Mouse (Mus musculus) forebrain, embryonic 14.5 days (tissue): Measurements from ENCODE around the gene Dnm1. TPM values are rescaled to one million over a fixed set of nuclear protein-coding genes. Genes with fewer than 3 reads are reported as not detected.

Experiments used
- ATAC-seq: fragments of 200-750 bp; cut with Nextera tagmentation; 2 replicates; pipeline ENCODE4 v1.8.0; 2017; ENCODE audit warnings: mild to moderate bottlenecking, moderate library complexity
- DNase-seq: peaks from one replicate; pipeline ENCODE4 v3.0.0-alpha.2; 2015; ENCODE audit warnings: low spot score
- H3K27ac ChIP-seq: fragments of 300-500 bp; sonication (generic); 2 replicates; pipeline ENCODE4 v1.5.1; 2014; ENCODE audit warnings: low read depth, mild to moderate bottlenecking, control low read depth, low read length, moderate library complexity
- H3K27me3 ChIP-seq: fragments of 300-500 bp; sonication (generic); replicated peaks from 2 replicates; pipeline ENCODE4 v1.6.1; 2014; ENCODE audit warnings: low read length, control low read depth, mixed read lengths; ENCODE audit not compliant: control insufficient read depth, insufficient read depth
- H3K36me3 ChIP-seq: fragments of 300-500 bp; sonication (generic); 2 replicates; pipeline ENCODE4 v1.6.1; 2014; ENCODE audit warnings: low read length, control low read depth; ENCODE audit not compliant: control insufficient read depth, insufficient read depth
- H3K4me1 ChIP-seq: fragments of 300-500 bp; sonication (generic); 2 replicates; pipeline ENCODE4 v1.6.1; 2014; ENCODE audit warnings: antibody characterized with exemption, low read length, control low read depth; ENCODE audit not compliant: control insufficient read depth, insufficient read depth
- H3K4me2 ChIP-seq: fragments of 300-500 bp; sonication (generic); 2 replicates; pipeline ENCODE4 v1.6.1; 2014; ENCODE audit warnings: mild to moderate bottlenecking, control low read depth, low read length
- H3K4me3 ChIP-seq: fragments of 300-500 bp; sonication (generic); 2 replicates; pipeline ENCODE4 v1.5.1; 2014; ENCODE audit warnings: low read depth, low read length, control low read depth
- H3K9ac ChIP-seq: fragments of 300-500 bp; sonication (generic); 2 replicates; pipeline ENCODE4 v1.6.1; 2014; ENCODE audit warnings: mild to moderate bottlenecking, low read length, control low read depth, moderate library complexity
- H3K9me3 ChIP-seq: fragments of 300-500 bp; sonication (generic); replicated peaks from 2 replicates; pipeline ENCODE4 v1.6.1; 2016; ENCODE audit warnings: low read length, control low read depth, mixed read lengths; ENCODE audit not compliant: control insufficient read depth
- WGBS: fragments of 180-500 bp; shearing (Covaris S2); extraction: QIAGEN DNeasy Blood & Tissue Kit; methylation state at CpG from one replicate; pipeline ENCODE4 v1.1.7; 2014; 5-methylcytosine and 5-hydroxymethylcytosine counted together
- polyA plus RNA-seq: library from polyadenylated mRNA; unstranded; fragments of >200 nt; fragmentation: Nextera tagmentation; extraction: Ambion mirVana; gene quantifications from 2 replicates; pipeline ENCODE4 v1.2.1, GENCODE M21; 2014

Dnm1 gene
- polyA plus RNA-seq, 1 experiment from 2014 or later, result 28.2 TPM

DNA sequence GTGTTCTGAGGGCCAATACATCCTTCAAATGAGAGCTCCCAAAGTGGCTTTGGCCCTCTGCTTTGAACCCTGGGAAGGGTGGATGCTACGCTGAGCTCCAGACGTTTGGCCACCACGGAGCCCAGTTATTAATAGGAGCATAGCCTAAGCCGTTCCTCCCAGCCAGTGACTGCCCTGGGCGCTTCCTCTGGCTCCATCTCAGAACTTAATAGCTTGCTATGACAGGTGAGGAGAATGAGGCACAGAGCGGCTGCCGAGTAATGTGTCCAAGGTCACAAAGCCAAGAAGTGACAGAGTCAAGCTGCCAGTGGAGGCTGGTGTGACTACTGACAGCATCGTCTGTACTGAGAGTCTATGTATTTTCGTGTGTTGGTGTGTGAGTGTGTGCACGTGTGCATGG lies 3.1 kb upstream of the Dnm1 start:
- H3K9ac ChIP-seq, result no peak overlapping the region
- no peak overlapping the region for H3K27ac ChIP-seq
- DNase-seq (no peak), ATAC-seq (no peak)
- peaks cover under 1% of the 10 kb centered on the region for H3K27me3 ChIP-seq
- 84% methylated on average over 10 of the region's 10 CpGs for WGBS
- H3K4me3 ChIP-seq, result no peak overlapping the region
- H3K36me3 ChIP-seq, result no peaks in the 10 kb centered on the region
- H3K4me2 ChIP-seq, result no peak overlapping the region
- no peaks in the 10 kb centered on the region for H3K9me3 ChIP-seq
- H3K4me1 ChIP-seq, result peaks cover 10% of the 10 kb centered on the region

DNA sequence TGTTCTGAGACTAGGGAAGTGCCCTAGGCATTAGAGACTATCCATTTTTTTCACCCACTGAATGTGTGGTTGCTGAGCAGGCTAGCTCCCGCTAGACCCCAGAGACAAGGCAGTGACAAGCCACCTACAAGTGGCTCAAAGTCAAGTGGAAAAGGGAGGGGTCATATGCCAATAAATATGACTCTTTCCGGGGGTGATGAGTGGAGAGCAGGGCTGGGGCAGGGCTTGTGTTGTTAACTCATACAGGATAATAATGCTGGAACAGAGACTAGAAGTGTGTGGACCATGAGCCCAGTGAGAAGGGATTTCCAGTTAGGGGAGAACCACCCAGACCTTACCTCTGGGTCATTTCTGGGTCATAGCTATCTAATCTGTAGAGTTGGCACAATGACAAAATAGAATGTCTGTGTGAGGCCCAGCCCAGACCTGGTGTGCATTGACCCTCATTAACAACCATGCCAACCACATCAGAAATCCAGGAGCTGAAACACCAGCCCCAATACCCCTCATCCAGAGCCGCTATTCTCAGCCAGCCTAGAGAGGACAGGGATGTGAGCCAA lies 1.3 kb upstream of the Dnm1 start:
- Histone ChIP-seq H3K4me1 (peaks cover 10% of the 10 kb centered on the region; the same call in 1 of the 2 replicates), H3K27ac (no peak overlapping the region), H3K4me2 (no peak overlapping the region), H3K36me3 (no peaks in the 10 kb centered on the region), H3K27me3 (no peaks in the 10 kb centered on the region), H3K9ac (no peak overlapping the region), H3K9me3 (no peaks in the 10 kb centered on the region), H3K4me3 (no peak overlapping the region)
- WGBS, result 90% methylated on average over 3 of the region's 3 CpGs
- no peak for ATAC-seq
- no peak for DNase-seq

DNA sequence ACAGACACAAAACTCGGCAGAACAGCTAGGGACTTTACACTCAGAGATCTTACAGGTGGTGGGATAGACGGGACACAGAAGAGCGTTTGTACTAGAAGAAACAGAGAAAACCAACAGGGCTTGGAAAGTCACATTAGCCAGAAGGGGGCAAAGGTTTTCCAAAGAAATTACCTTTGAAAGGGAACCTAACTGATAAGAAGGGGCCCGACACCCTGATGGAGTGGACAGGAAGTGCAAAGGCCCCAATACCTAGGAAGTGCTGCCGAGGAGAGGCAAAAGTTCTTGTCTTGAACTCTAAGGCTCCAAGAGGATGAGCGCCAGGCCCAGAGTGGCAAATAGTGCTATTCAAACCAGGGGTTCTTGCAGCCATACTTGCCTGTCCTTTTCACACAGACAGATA lies 698 bp upstream of the Dnm1 start:
- no peak overlapping the region for H3K27ac ChIP-seq
- DNase-seq (no peak), ATAC-seq (no peak)
- H3K4me3 ChIP-seq, result no peak overlapping the region
- H3K36me3 ChIP-seq, result no peaks in the 10 kb centered on the region
- H3K9ac ChIP-seq, result no peak overlapping the region
- no peak overlapping the region; the same call in 1 of the 2 replicates for H3K4me2 ChIP-seq
- H3K4me1 ChIP-seq, result peaks cover 10% of the 10 kb centered on the region; the same call in 1 of the 2 replicates
- H3K27me3 ChIP-seq, result no peaks in the 10 kb centered on the region
- WGBS, result 70% methylated on average over 6 of the region's 6 CpGs
- no peaks in the 10 kb centered on the region for H3K9me3 ChIP-seq

DNA sequence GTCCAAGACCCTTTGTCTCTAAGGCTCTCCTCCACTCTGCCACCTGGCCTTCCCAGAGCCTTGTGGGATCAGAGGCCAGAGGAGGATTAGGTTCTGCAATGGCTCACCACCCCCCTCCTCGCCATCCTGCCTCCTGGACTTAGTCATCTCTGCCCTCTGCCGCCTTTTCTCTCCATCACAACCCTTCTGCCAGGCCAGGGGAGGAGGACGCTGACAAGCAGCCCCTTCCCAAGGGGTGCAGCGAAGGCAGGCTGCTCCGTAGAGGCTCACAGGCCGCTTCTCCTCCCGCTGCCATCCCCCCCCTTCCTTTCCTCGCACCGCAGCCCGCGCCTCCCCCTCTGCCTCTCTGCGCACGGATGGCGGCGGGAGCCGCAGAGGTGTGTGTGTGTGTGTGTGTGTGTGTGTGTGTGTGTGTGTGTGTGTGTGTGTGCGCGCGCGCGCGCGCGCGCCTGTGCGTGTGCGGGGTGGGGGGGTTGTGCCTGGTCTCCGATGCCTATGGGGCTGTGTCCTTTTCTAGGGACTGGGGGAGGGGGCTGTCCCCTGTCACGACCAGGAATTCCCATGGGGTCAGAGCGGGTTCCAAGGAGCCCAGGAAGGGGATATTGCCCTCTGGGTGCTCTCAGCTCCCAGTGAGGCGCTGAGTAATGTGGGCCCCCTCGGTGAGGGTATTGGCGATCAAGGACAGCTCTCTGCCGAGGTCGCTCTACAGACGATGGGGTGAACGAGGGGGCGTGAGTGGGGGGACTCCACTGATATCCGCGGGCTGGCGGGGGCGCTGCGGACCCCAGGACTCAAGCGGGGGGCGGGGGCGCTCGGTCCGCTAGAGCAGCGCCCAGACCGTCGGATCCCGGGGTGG lies 759 bp downstream of the Dnm1 start, which contains the start of gene Ciz1:
Gene Ciz1, plus strand, starts transcription at position 177 of the 856 bp plus-strand sequence.
- Histone ChIP-seq H3K4me2 (peak within 1 kb of the TSS; percentile 90), H3K9me3 (no peaks in the 10 kb centered on the region), H3K36me3 (no peaks in the 10 kb centered on the region), H3K9ac (peak within 1 kb of the TSS; percentile 82), H3K4me1 (peaks cover 10% of the 10 kb centered on the region; the same call in 1 of the 2 replicates), H3K4me3 (peak within 1 kb of the TSS; percentile 60), H3K27ac (peak within 1 kb of the TSS; percentile 79), H3K27me3 (no peaks in the 10 kb centered on the region)
- DNase-seq (peak; percentile 81), ATAC-seq (peak; percentile 65)
- WGBS, result under 1% methylated on average over 35 of the region's 52 CpGs

DNA sequence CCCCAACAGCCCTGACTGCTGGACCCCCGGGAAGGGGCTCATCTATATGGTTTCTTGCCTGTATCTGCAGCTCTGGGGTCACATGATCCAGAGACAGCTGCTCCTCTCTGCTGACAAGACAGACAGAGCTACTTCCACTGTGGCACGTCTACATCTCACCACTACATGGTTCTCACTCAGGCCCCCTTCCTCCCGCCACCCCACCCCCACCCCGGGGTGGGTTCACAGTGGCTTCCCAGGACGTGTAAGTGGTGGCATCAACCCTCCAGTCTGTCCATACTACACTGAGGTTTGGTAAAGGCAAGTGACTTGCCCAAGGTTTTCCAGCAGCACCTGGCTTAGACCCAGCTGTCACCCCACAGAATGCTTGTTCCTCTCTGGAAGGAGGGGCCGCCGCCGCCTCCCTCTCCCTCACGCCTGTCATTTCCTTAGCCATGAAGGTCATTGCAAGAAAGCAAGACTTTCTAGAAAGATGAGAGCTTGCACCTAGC lies 1.6 kb downstream of the Dnm1 start:
- no peak for ATAC-seq

DNA sequence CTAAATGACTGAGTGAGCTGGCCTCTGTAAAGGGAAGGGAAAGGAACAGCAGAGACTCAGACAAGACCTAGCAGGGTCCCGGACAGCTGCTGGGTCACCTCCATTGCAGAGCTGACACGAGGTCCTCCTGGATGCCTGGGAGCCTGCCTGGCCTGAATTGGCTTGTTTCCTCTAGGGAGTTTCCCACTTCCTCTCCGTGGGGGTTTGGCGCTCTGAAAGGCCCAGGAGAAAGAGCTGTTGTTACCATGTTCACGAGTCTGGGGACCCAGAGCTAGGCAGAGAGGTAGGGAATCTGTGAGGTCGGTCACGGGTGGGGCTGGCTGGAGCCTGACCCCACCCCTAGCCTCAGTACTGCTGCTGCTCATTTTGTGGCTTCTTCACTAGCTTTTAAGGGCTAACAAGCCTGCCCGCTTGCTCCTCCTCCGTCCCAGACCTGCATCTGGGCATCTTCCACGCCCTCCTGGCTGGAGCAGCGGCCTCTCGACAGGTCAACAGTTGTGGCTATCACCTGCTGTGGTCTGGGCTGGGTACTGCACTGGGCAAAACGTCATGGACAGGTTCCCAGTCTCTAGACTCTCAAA lies 2.6 kb downstream of the Dnm1 start:
- Histone ChIP-seq H3K27me3 (no peaks in the 10 kb centered on the region), H3K4me1 (peaks cover 10% of the 10 kb centered on the region; the same call in 1 of the 2 replicates), H3K4me2 (no peak overlapping the region), H3K4me3 (no peak overlapping the region), H3K9me3 (no peaks in the 10 kb centered on the region), H3K27ac (no peak overlapping the region), H3K9ac (no peak overlapping the region; the same call in 1 of the 2 replicates), H3K36me3 (no peaks in the 10 kb centered on the region)
- DNase-seq (no peak), ATAC-seq (no peak)
- 53% methylated on average over 13 of the region's 13 CpGs for WGBS

More for the DNA sequence above, 1.6 kb downstream of the Dnm1 start:
- H3K9me3 ChIP-seq, result no peaks in the 10 kb centered on the region
- H3K27ac ChIP-seq, result peak overlapping the region; percentile 79; the same call in 1 of the 2 replicates
- no peaks in the 10 kb centered on the region for H3K27me3 ChIP-seq
- H3K4me3 ChIP-seq, result peak overlapping the region; percentile 60
- H3K9ac ChIP-seq, result peak overlapping the region; percentile 82
- H3K4me1 ChIP-seq, result peaks cover 10% of the 10 kb centered on the region; the same call in 1 of the 2 replicates
- peak overlapping the region; percentile 90 for H3K4me2 ChIP-seq
- H3K36me3 ChIP-seq, result no peaks in the 10 kb centered on the region
- WGBS, result 47% methylated on average over 9 of the region's 9 CpGs
- no peak for DNase-seq

DNA sequence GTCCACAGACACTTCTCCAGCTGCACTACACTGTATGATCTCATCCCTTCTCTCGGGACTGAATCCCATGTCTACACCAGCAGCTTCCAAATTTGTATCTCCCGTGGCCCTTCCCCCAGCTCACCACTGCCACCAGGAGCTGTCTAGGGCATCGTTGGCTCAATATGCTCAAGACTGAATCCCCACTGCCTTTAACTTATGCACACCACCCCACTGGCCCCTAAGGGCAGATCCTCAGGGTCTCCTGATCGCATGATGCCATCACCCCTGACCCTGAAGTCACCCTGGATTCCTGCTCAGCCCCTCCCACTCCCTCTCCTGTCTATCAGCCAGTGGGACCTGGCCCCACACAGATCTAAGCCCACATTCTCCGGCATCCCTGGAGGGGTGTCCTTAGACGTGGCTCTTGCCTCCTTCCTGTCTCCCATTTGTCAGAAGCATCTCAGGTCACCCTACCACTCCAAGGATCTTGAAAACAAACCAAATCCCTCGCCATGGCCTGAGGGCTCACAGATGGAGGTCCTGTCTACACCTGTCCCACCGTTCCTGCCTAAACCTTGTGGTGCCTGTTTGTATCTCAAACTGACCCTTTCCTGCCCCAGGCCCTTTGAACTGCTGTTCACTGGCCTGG lies 3.4 kb downstream of the Dnm1 start:
- DNase-seq (no peak), ATAC-seq (no peak)
- Histone ChIP-seq H3K36me3 (no peaks in the 10 kb centered on the region), H3K27ac (no peak overlapping the region), H3K4me1 (peaks cover 10% of the 10 kb centered on the region; the same call in 1 of the 2 replicates), H3K4me3 (no peak overlapping the region), H3K4me2 (no peak overlapping the region), H3K9ac (no peak overlapping the region), H3K27me3 (no peaks in the 10 kb centered on the region), H3K9me3 (no peaks in the 10 kb centered on the region)
- WGBS, result 69% methylated on average over 8 of the region's 8 CpGs

DNA sequence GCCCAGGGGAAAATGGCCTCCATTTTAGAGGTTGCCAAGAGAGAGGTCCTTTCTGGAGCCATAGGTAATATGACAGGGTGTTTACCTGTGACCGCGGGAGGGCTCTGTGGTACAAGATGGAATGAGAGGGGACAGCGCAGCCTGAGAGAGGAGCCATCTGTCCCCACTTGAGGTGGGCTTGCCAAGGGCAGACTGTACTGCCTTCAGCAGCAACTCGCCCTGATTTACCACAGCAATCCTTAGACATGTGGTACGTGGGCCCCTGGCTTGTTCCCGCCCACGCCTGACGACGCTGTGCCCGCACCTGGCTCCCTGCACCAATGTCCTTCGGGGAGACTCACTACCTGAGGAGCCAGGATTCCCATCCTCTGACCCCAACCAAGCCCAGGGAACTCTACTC lies 4.8 kb downstream of the Dnm1 start:
- ATAC-seq, result no peak
- peaks cover 9% of the 10 kb centered on the region; the same call in 1 of the 2 replicates for H3K4me1 ChIP-seq
- no peaks in the 10 kb centered on the region for H3K36me3 ChIP-seq
- no peaks in the 10 kb centered on the region for H3K9me3 ChIP-seq
- no peak overlapping the region for H3K9ac ChIP-seq
- no peak overlapping the region for H3K4me3 ChIP-seq
- H3K27me3 ChIP-seq, result no peaks in the 10 kb centered on the region
- WGBS, result 88% methylated on average over 11 of the region's 11 CpGs
- no peak for DNase-seq
- H3K4me2 ChIP-seq, result no peak overlapping the region
- no peak overlapping the region for H3K27ac ChIP-seq
